Mouse (Mus musculus) liver, embryonic 14.5 days (tissue): ENCODE measurements around the gene Chd2.

ENCODE experiments used
- CTCF ChIP-seq: IDR thresholded peaks from 2 replicates; pipeline ENCODE4 v1.5.1; 2016; ENCODE audit warnings: antibody characterized with exemption, low read depth, control low read depth
- EP300 ChIP-seq: IDR thresholded peaks from 2 replicates; pipeline ENCODE4 v1.6.1; 2016; ENCODE audit warnings: antibody characterized with exemption, low read depth

DNA sequence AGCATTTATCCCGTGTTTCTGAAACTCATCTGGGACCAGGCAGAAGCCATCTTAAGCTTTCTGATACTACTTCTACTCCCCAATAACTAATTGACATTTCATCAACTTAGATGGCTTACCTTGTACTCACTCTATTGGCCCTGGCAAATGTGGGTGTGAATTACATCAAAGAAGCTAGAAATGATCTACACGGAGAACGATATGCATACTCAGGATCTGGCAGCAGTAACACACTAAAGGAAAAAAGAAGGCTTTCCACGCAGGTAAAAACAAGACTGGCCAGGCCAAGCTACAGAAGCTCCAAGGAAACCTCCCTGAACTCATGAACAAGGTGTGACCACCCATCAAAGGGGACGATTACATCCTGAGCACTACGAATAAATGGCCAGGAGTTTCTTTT lies 12.4 kb downstream of the Chd2 start:
- no peak for TF ChIP-seq CTCF
- TF ChIP-seq EP300, result no peak
